Mouse (Mus musculus) ES-Bruce4 (cell line): ENCODE measurements around the gene Nup153.

Experiments
- CTCF ChIP-seq: IDR thresholded peaks from one replicate; pipeline ENCODE4 v1.8.1; 2011; ENCODE audit warnings: low read depth, low read length
- EP300 ChIP-seq: IDR thresholded peaks from 2 replicates; pipeline ENCODE4 v1.6.1; 2011; ENCODE audit warnings: low read depth, low read length; ENCODE audit not compliant: insufficient read depth
- POLR2A ChIP-seq: IDR thresholded peaks from one replicate; pipeline ENCODE4 v1.8.1; 2011; ENCODE audit warnings: low read length; ENCODE audit not compliant: insufficient read depth

DNA sequence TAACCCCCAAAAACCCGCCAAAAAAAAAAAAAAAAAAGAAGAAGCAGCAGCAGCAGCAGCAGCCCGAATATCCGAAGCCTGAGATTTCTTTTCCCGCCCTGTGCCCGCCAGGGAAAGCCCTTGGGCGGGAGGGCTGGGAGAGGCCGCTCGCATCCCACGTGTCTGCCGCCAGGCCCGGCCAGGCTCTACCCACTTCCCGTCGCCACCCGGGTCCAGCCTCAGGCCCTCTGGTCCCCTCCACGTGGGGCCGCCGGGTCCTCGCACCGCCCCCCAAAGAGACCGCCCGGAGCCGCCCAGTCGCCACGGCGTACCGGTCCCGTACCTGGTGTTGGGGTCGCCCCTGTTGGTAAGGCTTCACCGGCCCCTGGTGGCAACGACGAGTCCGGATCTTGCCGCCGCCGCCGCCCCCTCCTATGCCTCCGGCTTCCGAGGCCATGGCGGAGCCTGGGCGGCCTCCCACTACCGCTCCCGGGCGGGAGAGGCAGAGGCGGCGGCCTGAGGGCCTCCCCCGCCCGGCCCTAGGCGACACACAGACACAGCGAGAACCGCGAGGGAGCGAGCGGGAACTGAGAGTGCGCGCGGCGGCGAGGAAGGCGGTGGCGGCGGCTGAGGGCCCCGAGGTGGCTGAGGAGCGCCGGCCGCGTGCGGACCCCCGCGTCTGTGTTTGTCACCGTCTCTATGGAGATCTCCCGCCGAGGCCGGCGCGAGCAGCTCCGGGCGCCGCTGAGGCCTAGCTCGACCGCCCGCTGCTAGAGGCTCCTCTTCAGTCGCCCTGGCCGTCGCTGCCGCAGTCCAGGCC lies 503 bp downstream of the Nup153 start:
- TF ChIP-seq CTCF: no peak
- no peak for TF ChIP-seq EP300
- no peak for TF ChIP-seq POLR2A
